Mouse (Mus musculus) bone marrow macrophage, adult 2 months (primary cell): ENCODE measurements around the gene Pigw. TPM values are rescaled to one million over a fixed set of nuclear protein-coding genes. Genes with fewer than 3 reads are reported as not detected.

Experiments
- H3K27ac ChIP-seq: 2 replicates; pipeline ENCODE4 v1.5.1; 2012; ENCODE audit warnings: low read depth, low read length; ENCODE audit not compliant: insufficient read depth
- H3K4me1 ChIP-seq: 2 replicates; pipeline ENCODE4 v1.6.1; 2012; ENCODE audit warnings: low read length; ENCODE audit not compliant: control insufficient read depth, insufficient read depth
- H3K4me3 ChIP-seq: 2 replicates; pipeline ENCODE4 v1.5.1; 2012; ENCODE audit warnings: mild to moderate bottlenecking, low read length, moderate library complexity; ENCODE audit not compliant: insufficient read depth
- CTCF ChIP-seq: IDR thresholded peaks from 2 replicates; pipeline ENCODE4 v1.5.1; 2012; ENCODE audit warnings: low read depth, mild to moderate bottlenecking, low read length, moderate library complexity
- POLR2A ChIP-seq: IDR thresholded peaks from 2 replicates; pipeline ENCODE4 v1.6.1; 2012; ENCODE audit warnings: mild to moderate bottlenecking, low read depth, low read length, borderline replicate concordance
- polyA plus RNA-seq: library from polyadenylated mRNA; stranded (reverse); fragments of >200 nt; gene quantifications from 2 replicates; pipeline ENCODE4 v1.2.4, GENCODE M21; 2012; ENCODE audit not compliant: missing spikeins, insufficient read depth, insufficient read length

Pigw gene
- 2.6 and 4.0 TPM in 2 replicates for polyA plus RNA-seq

GRCm38 (mm10) chr11:84879772-84880464 lies at the start of gene Pigw, which contains the start of gene Myo19:
Gene Pigw, minus strand, starts transcription at chr11:84880285.
Gene Myo19, plus strand, starts transcription at chr11:84880148.
- Histone ChIP-seq H3K4me3 (peak within 1 kb of the TSS; percentile 88), H3K27ac (peak within 1 kb of the TSS; percentile 69), H3K4me1 (peaks cover 7% of the 10 kb centered on the region)
- no peak for TF ChIP-seq POLR2A
- TF ChIP-seq CTCF: no peak

DNA sequence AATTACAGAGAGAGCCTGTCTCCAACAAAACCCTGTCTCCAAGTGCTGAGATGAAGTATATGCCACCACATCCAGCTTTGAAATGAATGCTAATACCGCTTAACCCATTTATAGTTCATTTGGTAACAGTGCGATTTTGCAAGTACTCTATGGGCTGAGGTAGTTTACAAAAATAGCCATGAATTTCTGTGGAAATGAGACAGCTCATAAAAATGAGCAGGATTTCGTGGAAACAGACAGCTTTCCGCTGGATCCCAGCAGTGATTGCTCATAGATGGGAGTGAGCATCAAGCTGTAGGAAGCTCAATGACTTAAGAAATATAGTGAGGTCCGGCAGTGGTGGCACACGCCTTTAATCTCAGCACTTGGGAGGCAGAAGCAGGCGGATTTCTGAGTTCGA lies 40.9 kb upstream of the Pigw start:
- H3K27ac ChIP-seq: no peak overlapping the region
- no peak overlapping the region for H3K4me3 ChIP-seq
- no peaks in the 10 kb centered on the region for H3K4me1 ChIP-seq
- TF ChIP-seq CTCF (no peak), POLR2A (no peak)

GRCm38 (mm10) chr11:84919951-84920350 lies 39.9 kb upstream of the Pigw start:
- TF ChIP-seq CTCF: no peak
- TF ChIP-seq POLR2A: no peak
- H3K4me3 ChIP-seq: no peak overlapping the region
- H3K27ac ChIP-seq: no peak overlapping the region
- H3K4me1 ChIP-seq: no peaks in the 10 kb centered on the region

DNA sequence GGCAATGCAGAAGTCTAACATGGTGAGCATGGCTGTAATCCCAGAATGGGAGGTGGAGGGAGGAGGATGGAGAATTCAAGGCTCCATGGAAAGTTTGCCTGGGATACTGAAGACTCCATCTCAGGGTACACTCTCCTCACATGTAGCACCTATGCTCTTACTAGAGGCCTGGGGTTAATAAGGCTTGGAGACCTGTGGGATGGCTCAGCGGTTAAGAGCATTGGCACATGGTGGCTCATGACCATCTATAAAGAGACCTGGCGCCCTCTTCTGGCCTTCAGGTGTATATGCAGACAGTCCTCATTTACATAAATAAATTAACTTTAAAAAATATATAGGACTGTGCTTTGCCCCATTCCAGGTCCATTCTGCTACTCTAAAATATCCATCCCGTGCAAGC lies 39.2 kb upstream of the Pigw start:
- Histone ChIP-seq H3K4me1 (no peaks in the 10 kb centered on the region), H3K27ac (no peak overlapping the region), H3K4me3 (no peak overlapping the region)
- TF ChIP-seq CTCF (peak; percentile 21; the same call in 1 of the 2 replicates), POLR2A (no peak)

- no peaks in the 10 kb centered on the region for H3K4me1 ChIP-seq
- TF ChIP-seq POLR2A (no peak), CTCF (peak; percentile 97)
- no peak overlapping the region for H3K27ac ChIP-seq
- H3K4me3 ChIP-seq: no peak overlapping the region
Measured at GRCm38 (mm10) chr11:84918425-84918824, 38.3 kb upstream of the Pigw start.

GRCm38 (mm10) chr11:84916703-84917300 lies 36.7 kb upstream of the Pigw start:
- TF ChIP-seq CTCF (no peak), POLR2A (no peak)
- H3K27ac ChIP-seq: no peak overlapping the region
- H3K4me3 ChIP-seq: peak overlapping the region; percentile 90; the same call in 1 of the 2 replicates
- no peaks in the 10 kb centered on the region for H3K4me1 ChIP-seq

- TF ChIP-seq CTCF: no peak
- TF ChIP-seq POLR2A: no peak
- H3K4me3 ChIP-seq: peak within 1 kb of the TSS; percentile 90
- no peak within 1 kb of the TSS for H3K27ac ChIP-seq
- H3K4me1 ChIP-seq: no peaks in the 10 kb centered on the region
Measured at GRCm38 (mm10) chr11:84916053-84916702, 36.1 kb upstream of the Pigw start, which contains the start of gene Znhit3. Gene Znhit3, minus strand, starts transcription at chr11:84916366.

DNA sequence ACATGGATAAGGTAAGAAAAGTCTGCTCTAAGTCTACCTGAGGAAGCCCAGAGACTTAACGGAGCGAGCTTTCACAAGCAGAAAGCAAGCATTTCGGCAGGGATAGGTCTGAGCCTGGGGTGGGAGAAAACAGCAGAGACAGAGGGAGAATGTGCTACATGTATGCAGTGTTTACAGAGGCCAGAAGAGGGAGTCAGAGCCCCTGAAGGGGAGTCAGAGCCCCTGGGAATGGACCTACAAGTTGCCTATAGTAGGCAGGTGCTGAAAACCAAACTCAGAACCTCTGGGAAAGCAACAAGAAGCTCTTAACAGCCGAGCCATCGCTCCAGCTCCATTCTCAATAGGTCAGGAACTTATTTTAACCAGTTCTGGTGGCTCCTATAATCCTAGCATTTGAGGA lies 34.6 kb upstream of the Pigw start:
- H3K4me1 ChIP-seq: no peaks in the 10 kb centered on the region
- H3K4me3 ChIP-seq: no peak overlapping the region
- H3K27ac ChIP-seq: no peak overlapping the region
- no peak for TF ChIP-seq POLR2A
- TF ChIP-seq CTCF: no peak

DNA sequence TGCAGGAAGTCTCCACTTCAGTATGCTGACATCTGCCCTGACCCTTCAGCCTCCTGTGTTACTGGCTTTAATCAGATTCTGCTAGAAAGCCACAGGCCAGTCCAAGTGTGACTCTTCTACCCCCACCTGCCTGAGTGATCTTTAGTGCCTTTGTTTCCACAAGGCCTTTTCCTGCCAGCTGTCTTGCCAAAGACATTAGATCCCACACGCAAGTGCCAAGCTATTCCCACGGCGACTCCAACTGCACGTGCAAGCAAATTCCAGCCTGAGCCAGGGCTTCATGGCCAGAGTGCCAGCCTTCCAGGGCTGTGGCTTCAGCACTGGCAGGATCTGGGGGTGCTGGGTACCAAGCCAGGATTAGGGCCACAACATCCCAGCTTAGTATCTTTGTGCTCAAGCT lies 30.3 kb upstream of the Pigw start:
- Histone ChIP-seq H3K27ac (no peak overlapping the region), H3K4me1 (no peaks in the 10 kb centered on the region), H3K4me3 (no peak overlapping the region)
- TF ChIP-seq CTCF (no peak), POLR2A (no peak)

DNA sequence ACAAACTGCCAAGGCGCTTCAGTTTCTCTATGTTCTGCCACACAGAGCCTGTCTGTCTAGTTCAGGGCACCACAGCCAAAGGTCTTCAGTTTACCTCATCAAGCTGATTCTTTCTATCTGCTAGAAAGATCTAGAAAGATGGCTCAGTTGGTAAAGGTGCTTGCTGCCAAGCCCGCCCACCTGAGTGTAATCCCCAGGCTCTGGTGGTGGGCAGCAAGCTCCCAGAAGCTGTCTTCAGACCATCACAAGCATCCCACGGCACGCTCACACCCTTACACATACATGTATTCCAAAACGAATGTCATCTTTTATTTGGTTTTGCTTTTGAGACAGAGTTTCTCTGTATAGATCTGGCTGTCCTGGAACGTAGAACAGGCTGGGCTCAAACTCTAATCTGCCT lies 28.4 kb upstream of the Pigw start:
- Histone ChIP-seq H3K27ac (no peak overlapping the region), H3K4me1 (no peaks in the 10 kb centered on the region), H3K4me3 (no peak overlapping the region)
- TF ChIP-seq POLR2A (no peak), CTCF (no peak)
